Mouse (Mus musculus): Measurements from ENCODE around the gene Chn2. TPM values are rescaled to one million over a fixed set of nuclear protein-coding genes. Genes with fewer than 3 reads are reported as not detected.

The Chn2 gene
- polyA plus RNA-seq, 1 experiment from 2014 or later = 12.0 TPM

- no peaks in the 10 kb centered on the region for H3K36me3 ChIP-seq
- H3K27me3 ChIP-seq = peaks cover 28% of the 10 kb centered on the region
- ATAC-seq (ENCODE audit: insufficient number of reproducible peaks, insufficient read depth, low FRiP score, low TSS enrichment, low read depth) = no peak
- 82% methylated on average over 1 of the region's 1 CpGs for WGBS
- H3K4me2 ChIP-seq = no peak overlapping the region
- H3K4me3 ChIP-seq (replicated peaks) = no peak overlapping the region
- H3K9ac ChIP-seq (replicated peaks) = no peak overlapping the region
- H3K27ac ChIP-seq = no peak overlapping the region
- H3K9me3 ChIP-seq = no peaks in the 10 kb centered on the region; the same call in 1 of the 2 replicates
- peaks cover 21% of the 10 kb centered on the region for H3K4me1 ChIP-seq (replicated peaks)
Observed at GRCm38 (mm10) chr6:54042142-54042541, 2.8 kb downstream of the Chn2 start.

DNA sequence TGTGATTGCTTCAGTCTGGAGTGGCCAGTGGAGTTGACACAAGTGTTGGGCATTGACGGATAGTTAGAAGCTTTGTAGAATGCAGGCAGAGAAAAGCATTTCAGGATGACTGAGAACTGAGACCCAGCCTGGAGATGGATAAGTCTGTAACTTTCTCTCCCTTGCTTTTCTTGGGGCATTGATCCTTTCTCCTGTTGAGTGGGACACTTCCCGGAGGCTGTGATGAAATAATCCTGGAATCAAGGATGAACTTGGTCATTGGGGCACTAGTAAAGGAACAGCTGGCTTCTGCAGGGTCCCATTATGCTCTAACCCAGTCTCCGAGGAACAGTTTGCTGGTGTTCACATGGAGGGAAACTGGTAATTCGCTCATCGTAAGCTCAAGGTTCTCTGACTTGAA, 4.2 kb downstream of the Chn2 start:
- Histone ChIP-seq H3K36me3 (no peaks in the 10 kb centered on the region), H3K27ac (no peak overlapping the region), H3K4me1 (replicated peaks) (peaks cover 21% of the 10 kb centered on the region), H3K9ac (replicated peaks) (no peak overlapping the region), H3K4me3 (replicated peaks) (no peak overlapping the region), H3K4me2 (no peak overlapping the region), H3K27me3 (peaks cover 21% of the 10 kb centered on the region), H3K9me3 (no peaks in the 10 kb centered on the region)
- ATAC-seq (ENCODE audit: insufficient number of reproducible peaks, insufficient read depth, low FRiP score, low TSS enrichment, low read depth) = no peak
- 93% methylated on average over 5 of the region's 5 CpGs for WGBS

- Histone ChIP-seq H3K4me1 (replicated peaks) (peaks cover 7% of the 10 kb centered on the region), H3K9ac (replicated peaks) (no peak overlapping the region), H3K9me3 (no peaks in the 10 kb centered on the region), H3K27me3 (peaks cover 12% of the 10 kb centered on the region), H3K4me3 (replicated peaks) (no peak overlapping the region), H3K36me3 (no peaks in the 10 kb centered on the region), H3K4me2 (no peak overlapping the region), H3K27ac (no peak overlapping the region)
- 83% methylated on average over 8 of the region's 8 CpGs for WGBS
- ATAC-seq (ENCODE audit: insufficient number of reproducible peaks, insufficient read depth, low FRiP score, low TSS enrichment, low read depth) = no peak
Observed at GRCm38 (mm10) chr6:54045748-54046721, 6.7 kb downstream of the Chn2 start.

- Histone ChIP-seq H3K4me2 (no peak overlapping the region), H3K36me3 (no peaks in the 10 kb centered on the region), H3K4me1 (replicated peaks) (peaks cover 4% of the 10 kb centered on the region), H3K4me3 (replicated peaks) (no peak overlapping the region), H3K27me3 (peaks cover 7% of the 10 kb centered on the region), H3K27ac (no peak overlapping the region), H3K9me3 (no peaks in the 10 kb centered on the region), H3K9ac (replicated peaks) (no peak overlapping the region)
- 86% methylated on average over 11 of the region's 11 CpGs for WGBS
- ATAC-seq (ENCODE audit: insufficient number of reproducible peaks, insufficient read depth, low FRiP score, low TSS enrichment, low read depth) = no peak
Observed at GRCm38 (mm10) chr6:54046884-54047747, 7.8 kb downstream of the Chn2 start.

DNA sequence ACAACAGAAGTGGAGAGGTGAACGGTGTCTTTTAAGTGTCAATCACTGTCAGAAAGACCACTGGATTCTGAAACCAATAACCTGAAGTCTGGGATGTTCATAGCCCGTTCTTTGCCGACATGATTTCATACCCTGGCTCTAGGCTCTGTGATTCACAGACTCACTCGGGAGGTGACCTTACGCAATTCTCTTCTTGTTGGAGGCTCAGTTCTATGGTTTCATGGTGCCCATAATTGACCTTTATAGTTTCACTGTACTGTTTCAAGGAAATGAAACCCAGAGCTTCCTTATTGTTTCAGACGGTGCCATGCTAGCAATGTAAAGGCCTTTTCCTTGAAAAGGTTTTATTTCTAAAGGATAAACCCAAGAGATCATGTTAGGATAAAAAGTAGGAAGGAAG, 9.4 kb downstream of the Chn2 start:
- no peak overlapping the region for H3K9ac ChIP-seq (replicated peaks)
- H3K4me2 ChIP-seq = no peak overlapping the region
- no peak overlapping the region for H3K4me3 ChIP-seq (replicated peaks)
- H3K27ac ChIP-seq = no peak overlapping the region
- H3K27me3 ChIP-seq = no peaks in the 10 kb centered on the region
- WGBS = 85% methylated on average over 6 of the region's 6 CpGs
- no peaks in the 10 kb centered on the region for H3K9me3 ChIP-seq
- no peak for ATAC-seq (ENCODE audit: insufficient number of reproducible peaks, insufficient read depth, low FRiP score, low TSS enrichment, low read depth)
- no peaks in the 10 kb centered on the region for H3K36me3 ChIP-seq
- peaks cover 9% of the 10 kb centered on the region for H3K4me1 ChIP-seq (replicated peaks)

GRCm38 (mm10) chr6:54051173-54051572, 11.8 kb downstream of the Chn2 start:
- 50% methylated on average over 7 of the region's 7 CpGs for WGBS
- Histone ChIP-seq H3K36me3 (no peaks in the 10 kb centered on the region), H3K9me3 (no peaks in the 10 kb centered on the region), H3K9ac (replicated peaks) (no peak overlapping the region), H3K4me2 (no peak overlapping the region), H3K27me3 (no peaks in the 10 kb centered on the region), H3K4me1 (replicated peaks) (peaks cover 9% of the 10 kb centered on the region), H3K4me3 (replicated peaks) (no peak overlapping the region), H3K27ac (no peak overlapping the region)
- no peak for ATAC-seq (ENCODE audit: insufficient number of reproducible peaks, insufficient read depth, low FRiP score, low TSS enrichment, low read depth)

DNA sequence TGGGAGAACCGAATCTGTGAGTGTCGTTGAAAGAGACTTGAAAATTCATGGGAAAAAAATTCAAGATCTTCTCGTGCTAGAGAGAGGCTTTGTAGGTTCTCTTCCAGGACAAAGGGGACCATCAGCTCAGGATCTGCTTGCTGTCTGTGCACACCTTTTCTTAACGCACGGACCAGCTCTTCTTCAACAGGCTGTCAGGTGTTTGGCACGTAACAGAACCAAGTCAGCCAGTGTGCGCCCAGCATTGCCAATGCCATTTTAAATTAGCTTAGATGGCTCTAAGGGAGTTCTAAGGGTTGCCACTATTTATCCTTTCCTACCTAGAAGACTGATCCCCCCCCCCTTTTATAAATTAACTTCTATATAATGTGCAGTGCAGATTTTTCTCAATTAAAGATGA, 12.8 kb downstream of the Chn2 start:
- 90% methylated on average over 7 of the region's 7 CpGs for WGBS

GRCm38 (mm10) chr6:54052666-54053065, 13.3 kb downstream of the Chn2 start:
- Histone ChIP-seq H3K9me3 (no peaks in the 10 kb centered on the region), H3K4me3 (replicated peaks) (no peak overlapping the region), H3K9ac (replicated peaks) (no peak overlapping the region), H3K36me3 (no peaks in the 10 kb centered on the region), H3K4me2 (no peak overlapping the region), H3K4me1 (replicated peaks) (peaks cover 15% of the 10 kb centered on the region), H3K27ac (no peak overlapping the region), H3K27me3 (no peaks in the 10 kb centered on the region)
- 64% methylated on average over 1 of the region's 1 CpGs for WGBS
- ATAC-seq (ENCODE audit: insufficient number of reproducible peaks, insufficient read depth, low FRiP score, low TSS enrichment, low read depth) = no peak

More for the DNA sequence above, 12.8 kb downstream of the Chn2 start:
- H3K27ac ChIP-seq = no peak overlapping the region
- peaks cover 13% of the 10 kb centered on the region for H3K4me1 ChIP-seq (replicated peaks)
- no peak for ATAC-seq (ENCODE audit: insufficient number of reproducible peaks, insufficient read depth, low FRiP score, low TSS enrichment, low read depth)
- no peak overlapping the region for H3K4me3 ChIP-seq (replicated peaks)
- no peak overlapping the region for H3K9ac ChIP-seq (replicated peaks)
- H3K4me2 ChIP-seq = no peak overlapping the region
- H3K9me3 ChIP-seq = no peaks in the 10 kb centered on the region
- no peaks in the 10 kb centered on the region for H3K27me3 ChIP-seq
- no peaks in the 10 kb centered on the region for H3K36me3 ChIP-seq

GRCm38 (mm10) chr6:54053316-54053715, 14.0 kb downstream of the Chn2 start:
- Histone ChIP-seq H3K9ac (replicated peaks) (no peak overlapping the region), H3K27me3 (no peaks in the 10 kb centered on the region), H3K4me2 (no peak overlapping the region), H3K36me3 (no peaks in the 10 kb centered on the region), H3K27ac (no peak overlapping the region), H3K9me3 (no peaks in the 10 kb centered on the region), H3K4me3 (replicated peaks) (no peak overlapping the region), H3K4me1 (replicated peaks) (peaks cover 15% of the 10 kb centered on the region)
- no peak for ATAC-seq (ENCODE audit: insufficient number of reproducible peaks, insufficient read depth, low FRiP score, low TSS enrichment, low read depth)
- 92% methylated on average over 3 of the region's 3 CpGs for WGBS

DNA sequence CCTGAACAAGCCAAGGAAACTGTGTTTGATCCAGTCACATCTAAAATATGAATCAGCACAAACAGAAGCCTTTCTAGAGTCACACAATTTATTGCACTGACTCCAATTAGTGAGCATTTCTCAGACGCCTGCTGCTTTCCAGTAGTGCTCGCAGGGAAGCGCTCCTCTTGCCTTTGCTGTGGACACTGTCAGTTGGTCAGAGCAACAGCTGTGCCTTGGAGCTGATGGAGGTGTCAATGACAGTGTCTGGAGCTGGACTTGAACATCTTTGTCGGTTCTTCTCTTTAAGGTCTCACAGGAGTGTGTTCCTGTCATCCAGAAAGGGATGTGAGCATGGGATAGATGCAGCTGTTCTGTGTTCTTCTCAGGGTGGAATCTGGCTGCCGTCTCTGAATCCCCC, 16.0 kb downstream of the Chn2 start:
- H3K4me2 ChIP-seq = no peak overlapping the region
- peaks cover 15% of the 10 kb centered on the region for H3K4me1 ChIP-seq (replicated peaks)
- H3K27ac ChIP-seq = no peak overlapping the region
- no peak overlapping the region for H3K9ac ChIP-seq (replicated peaks)
- no peaks in the 10 kb centered on the region for H3K9me3 ChIP-seq
- H3K4me3 ChIP-seq (replicated peaks) = no peak overlapping the region
- no peak for ATAC-seq (ENCODE audit: insufficient number of reproducible peaks, insufficient read depth, low FRiP score, low TSS enrichment, low read depth)
- H3K27me3 ChIP-seq = no peaks in the 10 kb centered on the region
- 51% methylated on average over 5 of the region's 5 CpGs for WGBS
- H3K36me3 ChIP-seq = no peaks in the 10 kb centered on the region
